Mouse (Mus musculus) heart, postnatal 0 days (tissue): ENCODE measurements around the gene Icmt. TPM values are rescaled to one million over a fixed set of nuclear protein-coding genes. Genes with fewer than 3 reads are reported as not detected.

Experiments used
- ATAC-seq: fragments of 200-750 bp; cut with Nextera tagmentation; 2 replicates; pipeline ENCODE4 v1.8.0; 2017; ENCODE audit warnings: low read depth, moderate number of reproducible peaks, moderate library complexity; ENCODE audit not compliant: insufficient read depth
- DNase-seq: peaks from one replicate; pipeline ENCODE4 v3.0.0-alpha.2; 2016; ENCODE audit warnings: low spot score
- H3K27ac ChIP-seq: fragments of 300-500 bp; sonication (generic); 2 replicates; pipeline ENCODE4 v1.5.1; 2014; ENCODE audit warnings: low read depth, mild to moderate bottlenecking
- H3K27me3 ChIP-seq: fragments of 300-500 bp; sonication (generic); 2 replicates; pipeline ENCODE4 v1.6.1; 2014; ENCODE audit warnings: low read length, mixed read lengths; ENCODE audit not compliant: control insufficient read depth, insufficient read depth
- H3K36me3 ChIP-seq: fragments of 300-500 bp; sonication (generic); replicated peaks from 2 replicates; pipeline ENCODE4 v1.6.1; 2014; ENCODE audit warnings: low read length, mixed read lengths; ENCODE audit not compliant: control insufficient read depth, insufficient read depth
- H3K4me1 ChIP-seq: fragments of 300-500 bp; sonication (generic); 2 replicates; pipeline ENCODE4 v1.6.1; 2014; ENCODE audit warnings: antibody characterized with exemption; ENCODE audit not compliant: control insufficient read depth, insufficient read depth
- H3K4me2 ChIP-seq: fragments of 300-500 bp; sonication (generic); 2 replicates; pipeline ENCODE4 v1.6.1; 2014; ENCODE audit warnings: low read depth, mild to moderate bottlenecking, low read length, moderate library complexity
- H3K4me3 ChIP-seq: fragments of 300-500 bp; sonication (generic); 2 replicates; pipeline ENCODE4 v1.5.1; 2014; ENCODE audit warnings: low read depth, low read length
- H3K9ac ChIP-seq: fragments of 300-500 bp; sonication (generic); replicated peaks from 2 replicates; pipeline ENCODE4 v1.6.1; 2014; ENCODE audit warnings: low read depth, low read length, mixed read lengths
- H3K9me3 ChIP-seq: fragments of 300-500 bp; sonication (generic); replicated peaks from 2 replicates; pipeline ENCODE4 v1.6.1; 2016; ENCODE audit warnings: low read length; ENCODE audit not compliant: control insufficient read depth
- CTCF ChIP-seq: IDR thresholded peaks from 2 replicates; pipeline ENCODE4 v1.5.1; 2016; ENCODE audit warnings: antibody characterized with exemption, control low read depth, low read depth
- EP300 ChIP-seq: IDR thresholded peaks from 2 replicates; pipeline ENCODE4 v1.6.1; 2016; ENCODE audit warnings: antibody characterized with exemption, low read depth
- WGBS: fragments of 180-500 bp; shearing (Covaris S2); extraction: QIAGEN DNeasy Blood & Tissue Kit; methylation state at CpG from one replicate; pipeline ENCODE4 v1.1.7; 2014; 5-methylcytosine and 5-hydroxymethylcytosine counted together
- polyA plus RNA-seq: library from polyadenylated mRNA; unstranded; fragments of >200 nt; fragmentation: Nextera tagmentation; extraction: Ambion mirVana; gene quantifications from 2 replicates; pipeline ENCODE4 v1.2.1, GENCODE M21; 2015
- total RNA-seq: library from RNA; depleted of rRNA; stranded (reverse); fragments of >200 nt; gene quantifications from 2 replicates; pipeline ENCODE4 v1.2.3, GENCODE M21; 2014; ENCODE audit warnings: low replicate concordance

Gene Icmt
- total and polyA plus RNA-seq, 2 experiments from 2014 or later: 15.0 to 38.0 TPM

DNA sequence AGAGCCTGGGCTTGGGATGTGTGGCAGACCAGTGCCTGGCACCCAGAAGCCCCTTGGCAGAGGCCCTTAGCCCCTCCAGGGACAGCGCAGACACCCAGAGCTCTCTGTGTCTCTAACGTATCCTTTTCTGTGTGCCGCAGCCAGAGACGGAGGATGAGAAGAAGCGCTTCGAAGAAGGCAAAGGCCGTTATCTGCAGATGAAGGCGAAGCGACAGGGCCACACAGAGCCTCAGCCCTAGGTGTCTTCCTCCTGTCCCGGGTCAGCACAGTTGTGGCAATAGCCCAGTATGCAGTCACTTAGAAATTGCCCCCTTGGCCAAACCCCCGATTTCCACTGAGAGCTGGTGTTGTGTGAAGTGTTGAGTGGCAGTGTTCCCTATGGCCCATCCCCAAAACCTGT lies 25.7 kb upstream of the Icmt start:
- H3K36me3 ChIP-seq: no peaks in the 10 kb centered on the region
- H3K4me1 ChIP-seq: peaks cover 79% of the 10 kb centered on the region
- no peak overlapping the region for H3K27ac ChIP-seq
- DNase-seq (no peak), ATAC-seq (no peak)
- 94% methylated on average over 11 of the region's 11 CpGs for WGBS
- H3K27me3 ChIP-seq: 0 out of 2 replicates have a peak, but pooled peaks cover 7% of the 10 kb centered on the region
- H3K4me2 ChIP-seq: no peak overlapping the region
- H3K9ac ChIP-seq: no peak overlapping the region
- H3K4me3 ChIP-seq: no peak overlapping the region
- TF ChIP-seq EP300 (no peak), CTCF (no peak)
- no peaks in the 10 kb centered on the region for H3K9me3 ChIP-seq

DNA sequence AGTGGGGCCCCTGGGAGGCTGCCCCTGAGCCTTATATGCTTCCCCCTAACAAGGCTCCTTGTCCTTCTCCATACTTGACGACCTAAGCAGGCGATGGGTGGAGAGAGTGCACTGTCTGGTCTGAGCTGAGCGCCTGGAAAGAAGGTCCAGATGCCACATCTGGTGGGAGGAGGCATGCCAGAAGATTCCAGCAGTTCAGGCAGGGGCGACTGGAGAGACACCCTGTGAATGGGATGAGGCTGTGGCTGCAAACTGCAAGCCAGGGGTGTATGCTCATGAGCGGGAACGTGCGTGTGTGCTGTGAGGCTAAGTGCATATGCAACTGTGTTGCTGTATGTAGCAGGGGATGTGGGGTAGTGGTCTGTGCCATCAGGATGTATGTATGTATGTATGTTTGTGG lies 25.0 kb upstream of the Icmt start:
- Histone ChIP-seq H3K4me2 (no peak overlapping the region), H3K27me3 (0 out of 2 replicates have a peak, but pooled peaks cover 7% of the 10 kb centered on the region), H3K27ac (peak overlapping the region; percentile 81), H3K36me3 (no peaks in the 10 kb centered on the region), H3K9me3 (no peaks in the 10 kb centered on the region), H3K9ac (no peak overlapping the region), H3K4me1 (peaks cover 76% of the 10 kb centered on the region), H3K4me3 (no peak overlapping the region)
- TF ChIP-seq EP300: no peak
- ATAC-seq: no peak
- DNase-seq: no peak
- WGBS: 65% methylated on average over 7 of the region's 7 CpGs

DNA sequence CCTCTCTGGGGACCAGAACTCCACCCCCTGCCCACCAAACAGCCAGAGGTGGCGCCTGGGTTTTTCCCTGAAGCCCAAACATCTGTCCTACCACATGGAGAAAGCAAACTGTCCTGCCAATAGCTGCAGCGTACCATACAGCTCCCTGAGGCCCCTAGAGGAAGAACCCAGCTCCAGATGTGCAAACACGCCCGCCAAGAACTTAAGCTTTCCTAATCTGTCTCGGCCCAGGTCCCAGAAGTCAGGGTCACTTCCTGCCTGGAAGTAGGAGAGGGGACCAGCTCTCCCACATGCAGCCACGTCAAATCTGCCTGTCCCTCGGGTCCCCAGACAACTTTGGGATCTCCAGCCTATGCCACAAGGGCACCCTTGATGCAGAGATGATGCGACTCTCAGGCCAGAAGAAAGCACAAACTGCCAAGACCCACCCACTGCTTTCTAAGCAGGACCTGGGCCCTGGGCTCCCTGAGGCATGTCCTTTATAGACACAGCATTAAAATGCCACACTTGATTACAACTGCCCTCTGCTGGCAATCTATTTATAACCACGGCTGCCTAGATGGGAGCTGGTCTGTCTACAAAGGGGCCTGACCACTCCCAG lies 24.5 kb upstream of the Icmt start:
- peak; percentile 57 for TF ChIP-seq CTCF
- TF ChIP-seq EP300: no peak
- Histone ChIP-seq H3K4me2 (no peak overlapping the region), H3K27me3 (0 out of 2 replicates have a peak, but pooled peaks cover 7% of the 10 kb centered on the region), H3K36me3 (no peaks in the 10 kb centered on the region), H3K4me1 (peaks cover 73% of the 10 kb centered on the region), H3K27ac (peak overlapping the region; percentile 81), H3K9ac (0 out of 2 replicates have a peak overlapping the region, but pooled peaks have one; percentile 14), H3K9me3 (no peaks in the 10 kb centered on the region), H3K4me3 (no peak overlapping the region)
- peak; percentile 78 for DNase-seq
- WGBS: 12% methylated on average over 9 of the region's 9 CpGs
- peak; percentile 53 for ATAC-seq

DNA sequence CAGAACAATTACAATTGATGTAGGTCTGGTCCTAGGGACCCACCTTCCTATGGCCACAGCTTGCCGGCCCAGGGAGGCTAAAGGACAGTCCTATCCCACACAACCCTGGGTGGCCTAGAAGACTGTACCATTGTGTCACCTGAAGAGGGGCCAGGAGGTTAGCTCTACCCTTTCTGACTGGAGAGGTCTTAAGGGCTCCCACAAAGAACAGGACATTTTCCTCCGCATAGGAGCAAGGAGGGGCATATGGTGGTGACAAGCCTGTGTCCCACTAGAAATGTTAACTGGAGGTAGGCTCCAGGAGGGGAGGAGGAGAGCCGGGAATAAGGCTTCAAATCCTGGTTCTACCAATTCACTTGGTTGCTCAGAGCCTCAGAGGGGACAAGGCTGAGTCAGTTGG lies 23.8 kb upstream of the Icmt start:
- TF ChIP-seq CTCF: no peak
- TF ChIP-seq EP300: no peak
- H3K4me1 ChIP-seq: peaks cover 67% of the 10 kb centered on the region
- ATAC-seq (no peak), DNase-seq (no peak)
- no peaks in the 10 kb centered on the region for H3K36me3 ChIP-seq
- H3K9me3 ChIP-seq: no peaks in the 10 kb centered on the region
- H3K4me3 ChIP-seq: no peak overlapping the region
- H3K27me3 ChIP-seq: 0 out of 2 replicates have a peak, but pooled peaks cover 7% of the 10 kb centered on the region
- no peak overlapping the region for H3K4me2 ChIP-seq
- H3K27ac ChIP-seq: peak overlapping the region; percentile 81
- 45% methylated on average over 3 of the region's 3 CpGs for WGBS
- H3K9ac ChIP-seq: no peak overlapping the region

DNA sequence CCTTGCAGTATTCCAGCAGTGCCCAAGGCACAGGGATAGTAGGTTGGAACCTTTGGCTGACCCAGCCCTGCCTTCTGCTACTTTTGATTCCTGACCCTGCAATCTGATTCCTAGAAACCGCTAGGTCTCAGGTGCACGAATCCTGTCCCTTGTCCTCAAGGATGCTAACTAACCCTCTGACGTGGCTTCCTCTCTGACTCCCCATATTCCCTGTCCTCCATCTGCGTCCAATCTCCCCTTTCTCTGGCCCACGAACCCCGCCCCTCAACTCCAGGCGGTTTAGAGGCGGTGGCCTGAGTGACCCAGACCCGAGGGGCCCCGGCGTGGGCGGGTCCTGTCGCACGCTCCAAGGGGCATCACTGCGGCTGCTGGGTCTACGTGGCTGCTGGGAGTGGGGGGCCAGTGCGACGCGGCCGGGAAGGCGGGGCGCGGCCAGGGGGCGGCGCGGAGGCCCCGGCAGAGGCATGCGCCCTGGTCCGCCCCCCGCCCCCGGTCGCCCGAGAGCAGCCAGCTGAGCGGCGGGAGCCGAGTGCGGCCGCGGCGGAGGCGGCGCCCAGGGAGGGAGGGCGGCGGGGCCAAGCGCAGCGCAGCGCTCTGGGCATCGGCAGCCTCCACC lies 23.3 kb upstream of the Icmt start, which contains the start of gene Gpr153:
Gpr153 (plus strand) TSS at position 612 of the 616 bp plus-strand sequence.
- Histone ChIP-seq H3K9me3 (no peaks in the 10 kb centered on the region), H3K27me3 (0 out of 2 replicates have a peak, but pooled peaks cover 7% of the 10 kb centered on the region), H3K27ac (peak within 1 kb of the TSS; percentile 81), H3K36me3 (no peaks in the 10 kb centered on the region), H3K9ac (peak within 1 kb of the TSS; percentile 65), H3K4me1 (peaks cover 61% of the 10 kb centered on the region), H3K4me3 (peak within 1 kb of the TSS; percentile 60), H3K4me2 (peak within 1 kb of the TSS; percentile 86)
- DNase-seq: peak; percentile 47
- TF ChIP-seq EP300: no peak
- no peak for TF ChIP-seq CTCF
- WGBS: 3% methylated on average over 32 of the region's 48 CpGs
- ATAC-seq: peak; percentile 47
